Mouse (Mus musculus) MEL (cell line): ENCODE results near the gene Pnpla5.

ENCODE experiments used
- CTCF ChIP-seq, 3 experiments: IDR thresholded peaks in 2 of 3; conservative IDR thresholded peaks in 1 of 3; 2 replicates each; pipeline ENCODE4 v1.5.1; 2011 to 2012; ENCODE audit warnings: low read length in 3 of 3, low read depth in 2 of 3, mild to moderate bottlenecking in 2 of 3, improper control_type of control experiment in 1 of 3, inconsistent platforms in 1 of 3, mixed read lengths in 1 of 3, moderate library complexity in 1 of 3; ENCODE audit not compliant: control insufficient read depth in 1 of 3, insufficient read depth in 1 of 3, poor library complexity in 1 of 3, severe bottlenecking in 1 of 3
- MAFK ChIP-seq: IDR thresholded peaks from 2 replicates; pipeline ENCODE4 v1.6.1; 2011; ENCODE audit warnings: low read depth, mild to moderate bottlenecking, low read length, improper control_type of control experiment, borderline replicate concordance
- POLR2A ChIP-seq, 2 experiments: IDR thresholded peaks; 2 replicates each; pipeline ENCODE4 v1.6.1; 2011 to 2012; ENCODE audit warnings: low read length in 2 of 2, mild to moderate bottlenecking in 2 of 2, control low read depth in 1 of 2, improper control_type of control experiment in 1 of 2, low read depth in 1 of 2, moderate library complexity in 1 of 2; ENCODE audit not compliant: control insufficient read depth in 1 of 2, insufficient read depth in 1 of 2, poor library complexity in 1 of 2

GRCm38 (mm10) chr15:84116466-84116865 lies 6.5 kb downstream of the Pnpla5 start:
- TF ChIP-seq POLR2A (IDR thresholded peaks at IDR 0.05; ENCODE audit: control insufficient read depth in 1 of 2, insufficient read depth in 1 of 2, low read depth in 1 of 2, low read length in 2 of 2, poor library complexity in 1 of 2) (no peak), CTCF (IDR thresholded peaks at IDR 0.05 in 2 of 3, conservative IDR thresholded peaks at IDR 0.05 in 1 of 3; ENCODE audit: control insufficient read depth in 1 of 3, insufficient read depth in 1 of 3, low read depth in 2 of 3, low read length in 3 of 3, poor library complexity in 1 of 3, severe bottlenecking in 1 of 3) (no peak), MAFK (no peak)
